Comparison of ENCODE assay signal across 8 mouse cellular contexts in the genomic region with DNA sequence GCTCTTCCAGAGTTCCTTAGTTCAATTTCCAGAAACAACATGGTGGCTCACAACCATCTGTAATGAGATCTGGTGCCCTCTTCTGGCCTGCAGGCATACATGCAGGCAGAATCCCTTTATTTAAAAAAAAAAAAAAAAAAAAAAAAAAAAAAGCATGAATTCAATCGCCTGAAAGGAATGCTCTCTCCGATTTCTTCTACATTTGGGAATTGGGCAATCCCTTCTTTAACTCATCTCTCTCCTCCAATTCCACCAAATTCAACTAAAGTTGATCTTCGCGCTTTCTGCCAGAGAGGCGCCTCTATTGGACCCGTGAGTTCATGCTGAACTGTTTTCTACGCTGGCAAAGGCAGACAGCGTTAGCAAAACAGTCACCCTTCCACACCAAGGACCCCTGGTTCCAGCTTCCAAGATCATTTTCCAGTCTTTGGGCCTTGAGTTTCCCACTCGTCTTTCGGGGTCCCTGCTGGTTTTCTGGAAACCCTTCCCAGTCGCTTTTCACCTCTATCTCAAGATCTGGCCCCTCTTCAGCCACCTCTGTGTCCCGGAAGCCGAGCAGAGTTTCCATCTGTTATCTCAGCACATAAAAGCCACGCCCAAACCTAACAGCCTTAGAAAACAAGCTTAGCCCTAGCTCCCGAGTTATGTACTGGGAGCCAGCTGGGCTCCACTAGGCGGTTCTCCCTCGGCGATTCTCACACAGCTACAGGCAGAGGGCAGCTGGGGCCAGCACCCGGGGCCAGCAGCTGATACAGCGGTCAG. TPM values are rescaled to one million over a fixed set of nuclear protein-coding genes. Genes with fewer than 3 reads are reported as not detected.
A peak's percentile ranks its signal among the peaks of the same experiment; 100 is the strongest.
DNase-seq lines count a peak whose midpoint lies in the region; ATAC-seq and TF ChIP-seq lines count a peak whose summit lies in the region.

No protein-coding gene starts in this region.

- peak overlapping the region; percentile 60 for H3K9ac ChIP-seq in heart, postnatal 0 days (replicated peaks; ENCODE audit: low read depth, low read length)

- H3K4me2 ChIP-seq in heart, postnatal 0 days (ENCODE audit: low read depth, low read length), result peak overlapping the region; percentile 79

- peak overlapping the region; percentile 87 for H3K27ac ChIP-seq in heart, postnatal 0 days (ENCODE audit: low read depth)

- DNase-seq in urinary bladder, postnatal 14 days (ENCODE audit: low spot score), result peak; percentile 16
- no peak for DNase-seq in urinary bladder, adult 18-20 months (ENCODE audit: low spot score in 2 of 2)
- peak; percentile 76 for DNase-seq in heart, postnatal 0 days (ENCODE audit: low spot score)
- peak; percentile 44 to 70 for DNase-seq in kidney, postnatal 25 days
- peak; percentile 56 for DNase-seq in splenic B cell, adult 2 months (ENCODE audit: low read depth, low spot score)
- DNase-seq in cerebellum, adult 11 months, result no peak

- TF ChIP-seq CTCF in heart, postnatal 0 days (IDR thresholded peaks at IDR 0.05; ENCODE audit: low read depth), result peak; percentile 45

- no peaks in the 10 kb centered on the region for H3K27me3 ChIP-seq in heart, postnatal 0 days (ENCODE audit: control insufficient read depth, insufficient read depth, low read length)
- no peaks in the 10 kb centered on the region for H3K27me3 ChIP-seq in splenic B cell, adult 2 months (ENCODE audit: control insufficient read depth, insufficient read depth, low read length, poor library complexity, severe bottlenecking)

- H3K4me3 ChIP-seq in heart, postnatal 0 days (ENCODE audit: low read depth, low read length), result peak overlapping the region; percentile 48

- no peak for TF ChIP-seq EP300 in heart, postnatal 0 days (IDR thresholded peaks at IDR 0.05; ENCODE audit: low read depth)

- no peaks in the 10 kb centered on the region for H3K9me3 ChIP-seq in heart, postnatal 0 days (replicated peaks; ENCODE audit: control insufficient read depth, low read length)

- 7% methylated on average over 20 of the region's 20 CpGs for WGBS in heart, postnatal 0 days

- H3K36me3 ChIP-seq in heart, postnatal 0 days (replicated peaks; ENCODE audit: control insufficient read depth, insufficient read depth, low read length), result peaks cover 11% of the 10 kb centered on the region
- no peaks in the 10 kb centered on the region for H3K36me3 ChIP-seq in splenic B cell, adult 2 months (ENCODE audit: control insufficient read depth, insufficient read depth, low read length, poor library complexity, severe bottlenecking)

- ATAC-seq in erythroblast, adult 5-6 weeks (replicated peaks; ENCODE audit: low FRiP score, poor library complexity, severe bottlenecking), result peak; percentile 81
- peak; percentile 90 for ATAC-seq in heart, postnatal 0 days (ENCODE audit: insufficient read depth, low read depth)
- peak; percentile 80 for ATAC-seq in megakaryocyte progenitor cell, adult 5-6 weeks (replicated peaks; ENCODE audit: poor library complexity)

- peaks cover 7% of the 10 kb centered on the region; the same call in 1 of the 2 replicates for H3K4me1 ChIP-seq in heart, postnatal 0 days (ENCODE audit: control insufficient read depth, insufficient read depth)

RNA-seq across cellular contexts. Expression of a gene that starts 18.2 kb away (rescaled TPM):
- total RNA-seq in erythroblast, adult 5-6 weeks (2015; ENCODE audit: low replicate concordance), result 45.4 and 56.7 TPM in 2 replicates
- total RNA-seq in erythroblast, adult 5-6 weeks (2017; ENCODE audit: low replicate concordance), result 43.6 and 58.4 TPM in 2 replicates
- 101 and 150 TPM in 2 replicates for total RNA-seq in heart, postnatal 0 days (2014; rRNA removed; ENCODE audit: low replicate concordance)
- 152 and 167 TPM in 2 replicates for polyA plus RNA-seq in heart, postnatal 0 days (2015; fragmentation: Nextera tagmentation; extraction: Ambion mirVana)
- 371 and 419 TPM in 2 replicates for total RNA-seq in megakaryocyte progenitor cell, adult 5-6 weeks (2015)
- total RNA-seq in megakaryocyte progenitor cell, adult 5-6 weeks (2017), result 278 and 308 TPM in 2 replicates

RNA-seq across cellular contexts. Expression of a gene that starts 39.2 kb away (rescaled TPM):
- 359 and 391 TPM in 2 replicates for total RNA-seq in erythroblast, adult 5-6 weeks (2015; ENCODE audit: low replicate concordance)
- 424 and 588 TPM in 2 replicates for total RNA-seq in erythroblast, adult 5-6 weeks (2017; ENCODE audit: low replicate concordance)
- total RNA-seq in heart, postnatal 0 days (2014; rRNA removed; ENCODE audit: low replicate concordance), result 851 and 970 TPM in 2 replicates
- polyA plus RNA-seq in heart, postnatal 0 days (2015; fragmentation: Nextera tagmentation; extraction: Ambion mirVana), result 470 and 488 TPM in 2 replicates
- total RNA-seq in megakaryocyte progenitor cell, adult 5-6 weeks (2015), result 1,518 and 1,526 TPM in 2 replicates
- 2,867 and 3,584 TPM in 2 replicates for total RNA-seq in megakaryocyte progenitor cell, adult 5-6 weeks (2017)

Comparison
In these comparisons a context has a peak if more than half of its experiments do, and no peak if none do; other contexts are left out.
1. DNase-seq: peak in urinary bladder, postnatal 14 days (single experiment), heart, postnatal 0 days (single experiment), kidney, postnatal 25 days (2 of 2) and splenic B cell, adult 2 months (single experiment); none in urinary bladder, adult 18-20 months (0 of 2) and cerebellum, adult 11 months (single experiment).
2. Peak in every context shown above with its lines, with median percentiles within 50 percentile points of each other: ATAC-seq.